Mouse (Mus musculus): ENCODE results near the gene Sdc4.
A peak's percentile ranks its signal among the peaks of the same experiment; 100 is the strongest.

Gene Sdc4

GRCm38 (mm10) chr2:164431676-164432465, 11.8 kb downstream of the Sdc4 start:
- no peak for DNase-seq (ENCODE audit: low read depth, low spot score)

- peak; percentile 77 for DNase-seq (ENCODE audit: low read depth, low spot score)
These were observed 13.0 kb downstream of the Sdc4 start for GRCm38 (mm10) chr2:164430697-164431096.

GRCm38 (mm10) chr2:164429881-164430615, 13.6 kb downstream of the Sdc4 start:
- DNase-seq (ENCODE audit: low read depth, low spot score): peak; percentile 51

GRCm38 (mm10) chr2:164428451-164428850, 15.2 kb downstream of the Sdc4 start:
- peak; percentile 78 for DNase-seq (ENCODE audit: low read depth, low spot score)

GRCm38 (mm10) chr2:164426952-164427351, 16.7 kb downstream of the Sdc4 start:
- no peak for DNase-seq (ENCODE audit: low read depth, low spot score)

- DNase-seq (ENCODE audit: low read depth, low spot score): peak; percentile 85
These were observed 17.6 kb downstream of the Sdc4 start for GRCm38 (mm10) chr2:164426121-164426520.

- DNase-seq (ENCODE audit: low read depth, low spot score): no peak
These were observed 18.3 kb downstream of the Sdc4 start for GRCm38 (mm10) chr2:164425401-164425800.

- no peak for DNase-seq (ENCODE audit: low read depth, low spot score)
These were observed 19.3 kb downstream of the Sdc4 start for GRCm38 (mm10) chr2:164424406-164424805.

- DNase-seq (ENCODE audit: low read depth, low spot score): no peak
These were observed 20.2 kb downstream of the Sdc4 start for GRCm38 (mm10) chr2:164423464-164423863.

GRCm38 (mm10) chr2:164422675-164423393, 20.9 kb downstream of the Sdc4 start:
- no peak for DNase-seq (ENCODE audit: low read depth, low spot score)

- DNase-seq (ENCODE audit: low read depth, low spot score): no peak
These were observed 21.7 kb downstream of the Sdc4 start for GRCm38 (mm10) chr2:164421979-164422378.

GRCm38 (mm10) chr2:164421306-164421705, 22.4 kb downstream of the Sdc4 start:
- no peak for DNase-seq (ENCODE audit: low read depth, low spot score)

GRCm38 (mm10) chr2:164419489-164419888, 24.2 kb downstream of the Sdc4 start:
- peak; percentile 39 for DNase-seq (ENCODE audit: low read depth, low spot score)

GRCm38 (mm10) chr2:164418308-164418875, 25.3 kb downstream of the Sdc4 start:
- peak; percentile 61 for DNase-seq (ENCODE audit: low read depth, low spot score)

- peak; percentile 70 for DNase-seq (ENCODE audit: low read depth, low spot score)
These were observed 26.5 kb downstream of the Sdc4 start for GRCm38 (mm10) chr2:164417198-164417597.

GRCm38 (mm10) chr2:164414581-164414980, 29.1 kb downstream of the Sdc4 start:
- DNase-seq (ENCODE audit: low read depth, low spot score): no peak

- DNase-seq (ENCODE audit: low read depth, low spot score): peak; percentile 77
These were observed 29.5 kb downstream of the Sdc4 start for GRCm38 (mm10) chr2:164414167-164414566.

- peak; percentile 88 for DNase-seq (ENCODE audit: low read depth, low spot score)
These were observed 36.0 kb downstream of the Sdc4 start for GRCm38 (mm10) chr2:164407708-164408107.

GRCm38 (mm10) chr2:164405519-164405918, 38.2 kb downstream of the Sdc4 start:
- DNase-seq (ENCODE audit: low read depth, low spot score): no peak

- no peak for DNase-seq (ENCODE audit: low read depth, low spot score)
These were observed 38.6 kb downstream of the Sdc4 start, which contains the start of gene Matn4 for GRCm38 (mm10) chr2:164405060-164405459. Matn4 (minus strand) TSS chr2:164405160.

- DNase-seq (ENCODE audit: low read depth, low spot score): peak; percentile 63
These were observed 39.4 kb downstream of the Sdc4 start for GRCm38 (mm10) chr2:164404082-164404990.
